Mouse (Mus musculus) kidney, adult 2 months (tissue): ENCODE results near the gene Shkbp1.
A peak's percentile ranks its signal among the peaks of the same experiment; 100 is the strongest.

ENCODE experiments used
- CTCF ChIP-seq: fragments of 200-500 bp; conservative IDR thresholded peaks from 2 replicates; pipeline ENCODE4 v1.5.1; 2011; ENCODE audit warnings: low read depth, mild to moderate bottlenecking, control low read depth, low read length, moderate library complexity, mixed read lengths; ENCODE audit not compliant: insufficient read depth, insufficient read length
- POLR2A ChIP-seq: fragments of 200-500 bp; IDR thresholded peaks from one replicate; pipeline ENCODE4 v1.6.1; 2011; ENCODE audit warnings: low read depth, low read length, control low read depth

- TF ChIP-seq POLR2A (no peak), CTCF (peak; percentile 69)
These were observed 49.4 kb downstream of the Shkbp1 start for GRCm38 (mm10) chr7:27306161-27307160.
